Mouse (Mus musculus) liver, postnatal 0 days (tissue): ENCODE measurements at regions not wholly inside any gene's neighbourhood (a gene's known extent, or its start where the extent isn't known, plus 50 kb on each side); places are given as distances from the start of the nearest gene placed in this dataset.

ENCODE experiments used
- CTCF ChIP-seq: sonication (generic); IDR thresholded peaks from 2 replicates; pipeline ENCODE4 v1.5.1; 2016; ENCODE audit warnings: antibody characterized with exemption, low read depth
- EP300 ChIP-seq: IDR thresholded peaks from 2 replicates; pipeline ENCODE4 v1.6.1; 2016; ENCODE audit warnings: antibody characterized with exemption, low read depth, mild to moderate bottlenecking

GRCm38 (mm10) chrX:64056776-64057175, 95.2 kb downstream of the Gm6760 start:
- TF ChIP-seq EP300 (no peak), CTCF (no peak)
